Mouse (Mus musculus) frontal cortex, postnatal 14 days (tissue): Measurements from ENCODE around the gene Dazap2.

ENCODE experiments used
- DNase-seq, 2 experiments: peaks; one replicate each; pipeline ENCODE4 v3.0.0; 2022; ENCODE audit warnings: low spot score in 2 of 2

Dazap2 gene

GRCm38 (mm10) chr15:100614996-100615824 is at the start of gene Dazap2:
Gene Dazap2, plus strand, starts transcription at chr15:100615349.
- peak; percentile 96 to 97 for DNase-seq

- DNase-seq = no peak
Observed at GRCm38 (mm10) chr15:100566531-100566930, 48.6 kb upstream of the Dazap2 start.

- DNase-seq = no peak
Observed at GRCm38 (mm10) chr15:100569239-100569638, 45.9 kb upstream of the Dazap2 start.

- no peak for DNase-seq
Observed at GRCm38 (mm10) chr15:100573946-100574345, 41.2 kb upstream of the Dazap2 start.

- no peak for DNase-seq
Observed at GRCm38 (mm10) chr15:100574378-100574777, 40.8 kb upstream of the Dazap2 start.

- DNase-seq = no peak
Observed at GRCm38 (mm10) chr15:100575366-100575765, 39.8 kb upstream of the Dazap2 start.

- DNase-seq = no peak
Observed at GRCm38 (mm10) chr15:100576392-100576791, 38.8 kb upstream of the Dazap2 start.

- no peak for DNase-seq
Observed at GRCm38 (mm10) chr15:100576810-100577209, 38.3 kb upstream of the Dazap2 start.

GRCm38 (mm10) chr15:100577972-100578371 is 37.2 kb upstream of the Dazap2 start:
- DNase-seq = no peak

- no peak for DNase-seq
Observed at GRCm38 (mm10) chr15:100580108-100580507, 35.0 kb upstream of the Dazap2 start.

- DNase-seq = no peak
Observed at GRCm38 (mm10) chr15:100585931-100586330, 29.2 kb upstream of the Dazap2 start.

GRCm38 (mm10) chr15:100587166-100587565 is 28.0 kb upstream of the Dazap2 start:
- no peak for DNase-seq

- no peak for DNase-seq
Observed at GRCm38 (mm10) chr15:100588297-100588696, 26.9 kb upstream of the Dazap2 start.

- no peak for DNase-seq
Observed at GRCm38 (mm10) chr15:100590436-100590835, 24.7 kb upstream of the Dazap2 start.

- no peak for DNase-seq
Observed at GRCm38 (mm10) chr15:100592817-100593216, 22.3 kb upstream of the Dazap2 start.

GRCm38 (mm10) chr15:100598287-100598882 is 16.8 kb upstream of the Dazap2 start:
- DNase-seq = no peak

GRCm38 (mm10) chr15:100598883-100599275 is 16.3 kb upstream of the Dazap2 start:
- peak; percentile 27 to 34 for DNase-seq

- peak in 1 of 2 experiments; percentile 26 for DNase-seq
Observed at GRCm38 (mm10) chr15:100599276-100600046, 15.7 kb upstream of the Dazap2 start, which contains the start of gene Pou6f1. Gene Pou6f1, minus strand, starts transcription at chr15:100599984.

- peak; percentile 55 to 64 for DNase-seq
Observed at GRCm38 (mm10) chr15:100600047-100600695, 15.0 kb upstream of the Dazap2 start.

- no peak for DNase-seq
Observed at GRCm38 (mm10) chr15:100600696-100601272, 14.4 kb upstream of the Dazap2 start.

- DNase-seq = no peak
Observed at GRCm38 (mm10) chr15:100601669-100602068, 13.5 kb upstream of the Dazap2 start.
